17 mouse cellular contexts compared by ENCODE assay signal in genomic region chr12:86297450-86297849, GRCm38 (mm10). TPM values are rescaled to one million over a fixed set of nuclear protein-coding genes. Genes with fewer than 3 reads are reported as not detected.
DNase-seq lines count a peak whose midpoint lies in the region; ATAC-seq and TF ChIP-seq lines count a peak whose summit lies in the region.
"Had no signal": no experiment of that assay in that cellular context is flagged by ENCODE, and none has a peak within 500 bp of the region (broad histone marks: within the 10 kb centered on the region; RNA-seq: fewer than 3 reads in every experiment).

No protein-coding gene starts in this region.

- no peak for ATAC-seq in forebrain, postnatal 0 days
- ATAC-seq in forebrain, embryonic 11.5 days (replicated peaks; ENCODE audit: low FRiP score): no peak
- no peak for ATAC-seq in liver, embryonic 14.5 days (ENCODE audit: insufficient read depth)
- no peak for ATAC-seq in liver, embryonic 12.5 days
- ATAC-seq in Patski: no peak

- H3K4me1 ChIP-seq in forebrain, postnatal 0 days (ENCODE audit: insufficient read depth): no peaks in the 10 kb centered on the region
- no peaks in the 10 kb centered on the region for H3K4me1 ChIP-seq in forebrain, embryonic 11.5 days (replicated peaks; ENCODE audit: control insufficient read depth, insufficient read depth, low read length)
- no peaks in the 10 kb centered on the region for H3K4me1 ChIP-seq in liver, embryonic 14.5 days (replicated peaks; ENCODE audit: control insufficient read depth in 2 of 2, insufficient read depth in 2 of 2, low read length in 1 of 2)
- H3K4me1 ChIP-seq in liver, embryonic 12.5 days: no peaks in the 10 kb centered on the region
- H3K4me1 ChIP-seq: embryonic facial prominence, embryonic 15.5 days; forebrain, embryonic 12.5 days had no signal

- no peak overlapping the region for H3K4me2 ChIP-seq in forebrain, postnatal 0 days (ENCODE audit: low read depth)
- H3K4me2 ChIP-seq in forebrain, embryonic 11.5 days (ENCODE audit: low read depth, low read length, severe bottlenecking): no peak overlapping the region
- H3K4me2 ChIP-seq in liver, embryonic 14.5 days (ENCODE audit: low read depth): no peak overlapping the region
- no peak overlapping the region for H3K4me2 ChIP-seq in liver, embryonic 12.5 days
- H3K4me2 ChIP-seq: embryonic facial prominence, embryonic 15.5 days; forebrain, embryonic 12.5 days; hindbrain, embryonic 14.5 days; limb, embryonic 13.5 days had no signal

- CTCF ChIA-PET in Patski (lab: Charles Lee): interaction anchor here (2.7 kb wide), 1 partner anchor 14 kb away, joined by 6 read pairs; no protein-coding TSS in a partner anchor

- in situ Hi-C loops in Patski (cut with MboI; ENCODE audit: low pct_unique_long_range_greater_than_20kb): no loop called here

- no peaks in the 10 kb centered on the region for H3K27me3 ChIP-seq in forebrain, postnatal 0 days (ENCODE audit: insufficient read depth, low read length)
- H3K27me3 ChIP-seq in forebrain, embryonic 11.5 days (ENCODE audit: control insufficient read depth, insufficient read depth, low read length): no peaks in the 10 kb centered on the region
- no peaks in the 10 kb centered on the region for H3K27me3 ChIP-seq in liver, embryonic 14.5 days (ENCODE audit: control insufficient read depth, insufficient read depth, low read length)
- no peaks in the 10 kb centered on the region for H3K27me3 ChIP-seq in liver, embryonic 12.5 days (replicated peaks)
- H3K27me3 ChIP-seq in Patski: no peaks in the 10 kb centered on the region
- H3K27me3 ChIP-seq: embryonic facial prominence, embryonic 15.5 days; forebrain, embryonic 12.5 days; limb, embryonic 13.5 days had no signal

- TF ChIP-seq EP300 in liver, embryonic 14.5 days (IDR thresholded peaks at IDR 0.05; ENCODE audit: low read depth): no peak

- TF ChIP-seq CTCF in forebrain, postnatal 0 days (IDR thresholded peaks at IDR 0.05; ENCODE audit: low read depth): peak; percentile 18
- TF ChIP-seq CTCF in liver, embryonic 14.5 days (IDR thresholded peaks at IDR 0.05; ENCODE audit: low read depth): peak; percentile 59
- peak; percentile 43 for TF ChIP-seq CTCF in Patski (IDR thresholded peaks at IDR 0.05)

- POLR2A ChIA-PET in Patski (lab: Charles Lee): no interaction called here

- WGBS in forebrain, postnatal 0 days: 82% methylated on average over 10 of the region's 10 CpGs
- 82% methylated on average over 10 of the region's 10 CpGs for WGBS in forebrain, embryonic 11.5 days
- WGBS in liver, embryonic 14.5 days (ENCODE audit: insufficient replicate concordance): 64% methylated on average over 10 of the region's 10 CpGs
- WGBS in liver, embryonic 12.5 days (ENCODE audit: insufficient replicate concordance): 63% methylated on average over 10 of the region's 10 CpGs

- DNase-seq in forebrain, postnatal 0 days: no peak
- DNase-seq in forebrain, embryonic 11.5 days (ENCODE audit: low spot score): no peak
- no peak for DNase-seq in liver, embryonic 14.5 days (ENCODE audit: low read depth in 3 of 3, low spot score in 3 of 3)
- peak; percentile 41 for DNase-seq in A20 (ENCODE audit: low read depth, low spot score)
- no peak for DNase-seq in Patski (ENCODE audit: low read depth, low spot score)
- no peak for DNase-seq in spleen, adult 18-20 months
- no peak for DNase-seq in right cerebral cortex, adult 2 months (ENCODE audit: low spot score in 2 of 2)
- DNase-seq: cerebellum, adult 11-12 months; heart, adult 11 months; kidney, adult 18-20 months; lung, postnatal 14 days; retina, postnatal 1 day had no signal

- H3K4me3 ChIP-seq in forebrain, postnatal 0 days (ENCODE audit: low read depth, low read length): no peak overlapping the region
- H3K4me3 ChIP-seq in forebrain, embryonic 11.5 days (ENCODE audit: low read depth, low read length): no peak overlapping the region
- no peak overlapping the region for H3K4me3 ChIP-seq in liver, embryonic 14.5 days (ENCODE audit: insufficient read depth in 1 of 2, low read depth in 2 of 2, low read length in 2 of 2)
- H3K4me3 ChIP-seq in liver, embryonic 12.5 days: no peak overlapping the region
- H3K4me3 ChIP-seq: embryonic facial prominence, embryonic 15.5 days; forebrain, embryonic 12.5 days; limb, embryonic 13.5 days had no signal

- no peak overlapping the region for H3K9ac ChIP-seq in forebrain, postnatal 0 days
- no peak overlapping the region for H3K9ac ChIP-seq in forebrain, embryonic 11.5 days (ENCODE audit: low read length)
- no peak overlapping the region for H3K9ac ChIP-seq in liver, embryonic 14.5 days (replicated peaks)
- no peak overlapping the region for H3K9ac ChIP-seq in liver, embryonic 12.5 days
- H3K9ac ChIP-seq: embryonic facial prominence, embryonic 15.5 days; forebrain, embryonic 12.5 days; hindbrain, embryonic 14.5 days; limb, embryonic 13.5 days had no signal

- H3K36me3 ChIP-seq in forebrain, postnatal 0 days (ENCODE audit: insufficient read depth): 0 out of 2 replicates have a peak, but pooled peaks cover 3% of the 10 kb centered on the region
- H3K36me3 ChIP-seq in forebrain, embryonic 11.5 days (ENCODE audit: control insufficient read depth, insufficient read depth, low read length): no peaks in the 10 kb centered on the region
- H3K36me3 ChIP-seq in liver, embryonic 14.5 days (replicated peaks; ENCODE audit: control insufficient read depth, insufficient read depth, low read depth): no peaks in the 10 kb centered on the region
- H3K36me3 ChIP-seq in liver, embryonic 12.5 days: no peaks in the 10 kb centered on the region
- H3K36me3 ChIP-seq: embryonic facial prominence, embryonic 15.5 days; forebrain, embryonic 12.5 days; limb, embryonic 13.5 days had no signal

- H3K27ac ChIP-seq in forebrain, postnatal 0 days (ENCODE audit: low read depth, low read length): no peak overlapping the region
- no peak overlapping the region for H3K27ac ChIP-seq in forebrain, embryonic 11.5 days (ENCODE audit: low read depth, low read length)
- no peak overlapping the region for H3K27ac ChIP-seq in liver, embryonic 14.5 days
- H3K27ac ChIP-seq in liver, embryonic 12.5 days: no peak overlapping the region
- H3K27ac ChIP-seq: embryonic facial prominence, embryonic 15.5 days; forebrain, embryonic 12.5 days; hindbrain, embryonic 14.5 days; limb, embryonic 13.5 days had no signal

- no peaks in the 10 kb centered on the region for H3K9me3 ChIP-seq in forebrain, postnatal 0 days (ENCODE audit: low read length)
- no peaks in the 10 kb centered on the region for H3K9me3 ChIP-seq in forebrain, embryonic 11.5 days (ENCODE audit: control insufficient read depth, low read length)
- H3K9me3 ChIP-seq in liver, embryonic 14.5 days (ENCODE audit: control insufficient read depth, low read length): no peaks in the 10 kb centered on the region
- no peaks in the 10 kb centered on the region for H3K9me3 ChIP-seq in liver, embryonic 12.5 days (replicated peaks)
- H3K9me3 ChIP-seq: embryonic facial prominence, embryonic 15.5 days; forebrain, embryonic 12.5 days; limb, embryonic 13.5 days had no signal

RNA-seq across cellular contexts. Expression of gene Gpatch2l, which starts 55.8 kb away (rescaled TPM):
- 34.6 and 41.0 TPM in 2 replicates for total RNA-seq in forebrain, postnatal 0 days (2014; rRNA removed)
- polyA plus RNA-seq in forebrain, postnatal 0 days (2015; fragmentation: Nextera tagmentation; extraction: Ambion mirVana): 16.4 and 21.5 TPM in 2 replicates
- polyA plus RNA-seq in forebrain, embryonic 11.5 days (2014; fragmentation: Nextera tagmentation; extraction: Ambion mirVana): 20.5 and 21.4 TPM in 2 replicates
- polyA plus RNA-seq in liver, embryonic 14.5 days (2012; rRNA removed): 3.3 and 4.1 TPM in 2 replicates
- 4.2 and 4.4 TPM in 2 replicates for polyA plus RNA-seq in liver, embryonic 14.5 days (2014; fragmentation: Nextera tagmentation; extraction: Ambion mirVana)
- polyA plus RNA-seq in liver, embryonic 12.5 days (2016; fragmentation: Nextera tagmentation; extraction: Ambion mirVana): 7.6 and 8.9 TPM in 2 replicates
- 15.6 TPM for polyA plus RNA-seq in Patski (2021)
